Mouse (Mus musculus) stomach, adult 2 months (tissue): Measurements from ENCODE around the gene B3gnt4. TPM values are rescaled to one million over a fixed set of nuclear protein-coding genes. Genes with fewer than 3 reads are reported as not detected.

Experiments used
- polyA plus RNA-seq: library from polyadenylated mRNA; depleted of rRNA; stranded (reverse); fragments of >200 nt; gene quantifications from 2 replicates; pipeline ENCODE4 v1.2.3, GENCODE M21; 2012; rRNA removed

B3gnt4 gene
- polyA plus RNA-seq: 0.09 TPM in 1 of 2 replicates, not detected in the other

DNA sequence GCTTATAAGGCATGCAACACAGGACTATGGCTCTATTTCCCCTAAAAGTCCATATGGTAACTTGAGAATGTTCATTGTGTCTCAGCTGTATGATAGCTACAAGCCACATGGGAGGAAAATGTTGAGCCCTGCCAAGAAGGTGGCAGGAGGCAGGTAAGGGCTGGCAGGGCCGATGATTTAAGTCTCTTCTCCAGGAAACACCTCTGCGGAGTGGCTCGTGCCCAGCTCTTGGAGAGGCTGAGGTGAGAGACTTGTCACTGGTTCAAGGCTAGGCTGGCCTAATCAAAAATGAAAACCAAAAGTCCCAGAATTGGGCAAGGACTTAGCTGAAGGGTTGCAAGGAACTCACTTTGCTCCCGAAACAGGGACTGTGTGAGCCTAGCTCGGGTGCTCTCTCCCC is at the start of gene B3gnt4:
B3gnt4 (plus strand) TSS at position 301 of the 400 bp plus-strand sequence.

DNA sequence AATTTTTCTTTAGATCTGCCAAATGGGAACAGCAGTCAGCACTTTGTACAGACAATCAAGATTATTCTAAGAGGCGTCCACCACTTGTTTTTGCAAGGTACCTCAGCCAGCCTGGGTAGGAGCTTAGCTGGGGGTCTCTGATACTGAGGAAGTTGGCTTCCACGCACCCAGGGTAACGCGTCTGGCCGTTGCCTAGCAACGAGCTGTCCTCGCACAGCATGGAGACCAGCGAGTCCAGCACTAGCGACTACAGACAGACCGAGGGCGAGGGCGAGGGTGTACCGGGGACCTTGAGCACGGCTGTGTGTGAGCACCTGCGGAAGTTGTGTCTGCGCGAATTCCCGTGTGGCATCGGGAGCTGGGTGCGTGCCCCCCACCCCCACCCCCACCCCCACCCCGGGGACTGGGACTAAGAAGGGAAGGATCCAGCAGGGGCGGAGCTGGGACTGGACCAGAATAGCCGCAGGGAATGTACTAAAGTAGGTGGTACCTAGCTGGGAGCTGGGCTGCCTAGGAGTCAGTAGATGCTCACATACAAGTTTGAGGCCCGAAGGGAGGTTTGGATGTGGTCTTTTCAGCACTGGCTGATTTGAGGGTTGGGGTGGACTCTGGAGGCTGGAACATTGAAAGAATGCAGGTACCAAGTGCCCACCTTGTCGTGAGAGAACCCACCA is 21.0 kb upstream of the B3gnt4 start, which contains the start of the genes Lrrc43 and Il31:
Lrrc43 (plus strand) TSS at position 194 of the 674 bp plus-strand sequence.
Il31 (minus strand) TSS at position 378 of the 674 bp plus-strand sequence.

DNA sequence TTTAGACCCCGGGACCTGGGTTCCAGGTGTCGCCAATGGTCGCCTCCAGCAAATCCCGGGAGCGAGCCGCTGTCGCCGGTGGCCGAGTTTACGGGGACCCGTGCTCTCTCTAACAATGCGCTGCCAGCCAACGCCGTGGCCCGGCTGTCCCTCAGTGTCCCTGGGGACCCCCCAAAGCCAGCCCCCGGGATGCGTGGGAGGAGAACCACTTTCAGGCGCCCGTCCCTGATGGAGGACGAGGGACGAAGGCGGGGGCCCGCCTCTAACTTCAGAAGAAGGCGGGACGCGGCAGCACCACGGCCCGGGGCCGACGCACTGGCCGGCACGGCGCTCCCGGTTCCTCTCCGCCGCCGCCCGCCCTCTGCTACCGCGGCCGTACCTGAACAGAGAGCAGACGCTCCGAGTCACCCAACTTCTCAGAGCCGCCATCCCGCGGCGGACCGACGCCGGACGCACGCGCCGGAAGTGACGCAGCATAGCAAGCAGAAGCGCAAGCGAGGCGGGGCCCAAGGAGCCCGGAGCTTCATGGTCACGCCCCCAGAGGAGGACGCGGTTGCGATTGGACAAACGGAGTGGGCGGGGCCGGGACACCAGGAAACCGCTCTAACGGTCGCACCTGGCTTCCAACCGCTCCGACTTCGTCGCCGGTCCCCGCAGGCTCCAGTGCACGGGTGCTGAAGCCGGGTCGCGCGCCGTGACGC is 13.6 kb downstream of the B3gnt4 start, which contains the start of gene Diablo:
Diablo (minus strand) TSS at position 485 of the 701 bp plus-strand sequence.

DNA sequence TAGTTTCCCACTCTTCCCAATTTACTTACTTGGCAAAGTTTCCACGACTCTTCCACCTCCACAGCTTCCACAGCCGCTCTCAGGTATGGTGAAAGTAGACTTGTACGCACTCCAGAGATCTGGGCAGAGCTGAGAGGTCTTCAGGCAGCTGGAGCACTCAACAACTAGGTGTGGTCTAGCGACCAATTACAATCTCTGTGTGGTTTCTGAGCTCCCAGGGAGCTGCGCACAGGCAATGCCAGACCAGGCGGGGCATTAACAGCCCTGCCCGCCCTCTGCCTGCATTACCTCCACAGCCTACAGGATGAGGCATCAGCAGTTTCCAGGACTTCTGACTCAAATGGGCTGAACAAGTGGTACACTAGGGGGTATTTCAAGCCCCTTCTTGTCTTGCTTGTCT is 15.0 kb downstream of the B3gnt4 start, which contains the start of gene Gm49027:
Gm49027 (minus strand) TSS at position 208 of the 400 bp plus-strand sequence.

Other genes starting within 250 kb of the B3gnt4 start
- 1.9 and 2.6 TPM in 2 replicates for gene Bcl7a, start 166.6 kb upstream of the B3gnt4 start, polyA plus RNA-seq
- 16.9 and 17.8 TPM in 2 replicates for gene Mlxip, start 115.7 kb upstream of the B3gnt4 start, polyA plus RNA-seq
- not detected in 2 replicates for gene Lrrc43, start 21.2 kb upstream of the B3gnt4 start, polyA plus RNA-seq
- not detected in 2 replicates for gene Il31, start 21.0 kb upstream of the B3gnt4 start, polyA plus RNA-seq
- 27.7 and 28.2 TPM in 2 replicates for gene Diablo, start 13.7 kb downstream of the B3gnt4 start, polyA plus RNA-seq
- gene Gm49027, start 15.0 kb downstream of the B3gnt4 start, polyA plus RNA-seq: 4.1 and 6.3 TPM in 2 replicates
- 3.4 and 3.6 TPM in 2 replicates for gene Vps33a, start 62.6 kb downstream of the B3gnt4 start, polyA plus RNA-seq
- 11.1 and 20.2 TPM in 2 replicates for gene Clip1, start 174.2 kb downstream of the B3gnt4 start, polyA plus RNA-seq
- gene Zcchc8, start 210.6 kb downstream of the B3gnt4 start, polyA plus RNA-seq: 9.4 and 9.7 TPM in 2 replicates
- 1.3 and 3.5 TPM in 2 replicates for gene Rsrc2, start 239.0 kb downstream of the B3gnt4 start, polyA plus RNA-seq
- 0.45 and 0.56 TPM in 2 replicates for gene Kntc1, start 239.3 kb downstream of the B3gnt4 start, polyA plus RNA-seq